Mouse (Mus musculus) erythroblast, embryonic 14.5 days (primary cell): Measurements from ENCODE around the gene Btf3.

Experiments
- GATA1 ChIP-seq: IDR thresholded peaks from 2 replicates; pipeline ENCODE4 v1.6.1; 2012; ENCODE audit warnings: low read length, inconsistent platforms, mixed read lengths
- TAL1 ChIP-seq: IDR thresholded peaks from 3 replicates; pipeline ENCODE4 v1.6.1; 2012; ENCODE audit warnings: low read length, inconsistent platforms, mixed read lengths

DNA sequence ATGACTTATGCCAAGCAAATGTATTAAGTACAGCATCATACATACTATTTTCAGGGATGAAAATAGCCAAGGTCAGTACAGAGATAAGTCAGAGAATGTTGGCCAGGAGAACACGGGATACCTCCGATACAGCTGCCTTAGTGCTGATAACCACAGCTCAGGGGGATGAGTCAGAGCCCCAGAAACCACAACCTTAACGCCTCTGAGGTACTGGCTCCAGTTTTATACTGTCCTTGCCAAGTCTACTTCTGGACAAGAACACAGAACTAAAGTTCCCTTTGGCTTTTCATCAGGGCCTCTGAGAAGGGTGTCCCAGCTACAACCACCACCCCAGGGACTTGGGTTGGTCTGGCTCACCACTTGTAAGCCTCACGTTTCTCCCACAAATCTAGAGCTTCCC is 41.2 kb downstream of the Btf3 start:
- no peak for TF ChIP-seq TAL1
- no peak for TF ChIP-seq GATA1
